Mouse (Mus musculus) lung, adult 2 months (tissue): ENCODE results near the gene Rab35.

Experiments used
- CTCF ChIP-seq: fragments of 200-500 bp; IDR thresholded peaks from 2 replicates; pipeline ENCODE4 v1.5.1; 2011; ENCODE audit warnings: mild to moderate bottlenecking, low read length, control low read depth; ENCODE audit not compliant: insufficient read depth
- POLR2A ChIP-seq: fragments of 200-500 bp; IDR thresholded peaks from 2 replicates; pipeline ENCODE4 v1.6.1; 2011; ENCODE audit warnings: low read depth, mild to moderate bottlenecking, control low read depth, low read length, borderline replicate concordance; ENCODE audit errors: extremely low read depth

GRCm38 (mm10) chr5:115693271-115693670 lies 61.6 kb downstream of the Rab35 start:
- no peak for TF ChIP-seq POLR2A
- no peak for TF ChIP-seq CTCF
